Mouse (Mus musculus) leukemia stem cell, adult 10-12 weeks (primary cell): ENCODE results near the gene Gemin5. TPM values are rescaled to one million over a fixed set of nuclear protein-coding genes. Genes with fewer than 3 reads are reported as not detected.

ENCODE experiments used
- polyA plus RNA-seq: library from polyadenylated mRNA; stranded (reverse); fragments of >175 nt; gene quantifications from 2 replicates; pipeline ENCODE4 v1.2.3, GENCODE M21; 2012; ENCODE audit warnings: low replicate concordance

Gemin5 gene
- 5.4 and 15.5 TPM in 2 replicates for polyA plus RNA-seq

GRCm38 (mm10) chr11:58168167-58168915 is at the start of gene Gemin5:
Gemin5 (minus strand) TSS chr11:58168539.

DNA sequence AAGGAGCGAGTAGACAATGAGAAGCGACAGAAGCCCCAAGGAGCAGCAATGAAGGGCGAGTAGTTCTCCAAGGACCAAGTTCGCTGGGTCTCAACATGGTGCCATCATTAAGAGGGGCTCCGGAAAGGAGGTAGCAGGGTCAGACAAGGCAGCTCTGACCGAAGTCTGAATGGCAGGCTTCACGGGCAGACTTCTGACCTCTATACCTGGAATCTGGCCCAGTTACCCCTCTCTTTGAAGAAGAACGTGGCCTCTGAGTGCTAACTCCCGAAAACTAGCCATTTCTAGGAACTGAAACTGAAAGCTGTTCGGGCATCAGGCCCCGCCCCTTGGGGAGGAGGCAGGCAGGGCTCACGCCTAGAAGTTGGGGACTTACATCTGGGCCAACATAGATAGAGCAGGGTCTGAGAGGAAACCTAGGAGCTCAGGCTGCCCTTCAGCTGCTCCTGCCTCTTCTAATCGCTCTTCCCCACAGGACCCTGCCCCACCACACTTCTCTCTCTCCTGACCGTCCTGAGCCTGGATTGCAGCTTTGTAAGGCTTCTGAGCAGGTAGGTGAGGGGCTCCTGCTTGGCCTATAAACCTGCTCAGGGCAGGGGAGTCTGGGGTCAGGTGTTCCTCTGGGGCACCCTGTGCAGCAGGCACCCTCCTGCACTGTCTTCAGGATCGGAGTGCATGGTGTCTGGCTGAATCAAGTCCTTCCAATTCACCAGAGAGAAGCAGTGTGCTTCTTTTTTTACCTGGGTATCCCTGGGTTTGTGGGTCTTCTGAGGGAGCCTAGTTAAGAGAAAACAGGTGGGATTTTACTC is 31.1 kb upstream of the Gemin5 start, which contains the start of the genes Igtp and Irgm2:
Gene Igtp, plus strand, starts transcription at position 328 of the 809 bp plus-strand sequence.
Gene Irgm2, plus strand, starts transcription at position 390 of the 809 bp plus-strand sequence.

GRCm38 (mm10) chr11:58171459-58172091 is 3.2 kb upstream of the Gemin5 start, which contains the start of gene Mrpl22:
Mrpl22 (plus strand) TSS chr11:58171661.

DNA sequence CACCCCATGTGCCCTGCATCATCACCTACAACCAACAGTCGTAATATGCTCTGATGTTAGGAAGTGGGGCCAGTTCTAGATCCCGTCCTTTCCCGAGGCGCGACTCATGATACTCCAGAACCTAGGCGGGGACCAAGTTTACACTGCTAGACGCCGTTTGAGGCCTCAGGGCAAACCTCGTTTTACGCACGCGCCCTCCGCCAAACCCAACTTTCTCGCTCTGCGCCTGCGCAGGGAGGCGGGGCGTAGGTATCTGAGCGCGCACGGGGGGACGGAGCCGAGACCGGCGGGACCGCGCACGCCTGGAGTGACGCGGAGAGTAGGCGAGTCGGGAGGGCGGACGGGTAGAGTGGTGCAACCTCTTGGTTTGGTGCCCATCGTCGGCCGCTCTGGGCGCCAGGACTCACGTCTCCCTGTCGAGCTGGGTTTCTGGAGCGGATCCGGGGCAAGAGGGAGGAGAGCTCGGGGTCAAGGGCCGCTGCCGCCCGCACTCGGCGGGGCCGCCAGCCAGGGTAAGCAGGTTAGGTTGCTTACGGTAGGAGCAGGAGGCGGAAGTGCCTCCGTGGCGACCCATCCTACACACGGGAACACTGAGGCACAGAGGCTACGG is 64.5 kb downstream of the Gemin5 start, which contains the start of gene Cnot8:
Gene Cnot8, plus strand, starts transcription at position 457 of the 610 bp plus-strand sequence.

DNA sequence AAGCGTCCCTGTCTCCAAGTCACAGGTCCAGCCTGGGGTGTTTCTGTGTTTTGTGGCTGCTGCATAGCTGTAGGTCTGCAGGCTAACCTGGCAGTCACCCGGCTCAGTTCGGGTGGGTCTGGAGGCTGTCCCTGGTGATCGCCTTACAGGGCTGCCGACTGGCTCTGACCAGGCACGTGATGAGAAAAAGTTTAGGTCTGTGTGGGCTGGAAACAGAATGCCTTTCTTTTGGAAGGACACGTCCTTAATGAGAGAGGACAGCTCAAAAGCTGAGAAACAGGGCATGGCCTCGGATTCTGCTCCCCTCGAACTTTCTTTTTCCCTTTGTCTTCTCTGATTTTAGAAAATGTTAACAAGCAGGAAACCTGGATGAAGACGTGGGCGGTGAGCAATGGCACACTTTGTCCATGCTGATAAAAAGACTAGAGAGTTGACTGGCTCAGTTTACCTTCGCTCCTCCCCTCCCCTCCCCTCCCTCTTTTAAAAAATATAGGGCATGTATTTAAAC is 75.3 kb downstream of the Gemin5 start, which contains the start of gene Gm12248:
Gene Gm12248, minus strand, starts transcription at position 114 of the 508 bp plus-strand sequence.

Other genes with a start within 250 kb of the Gemin5 start
- 71.2 and 109 TPM in 2 replicates for gene Larp1, start 159.5 kb downstream of the Gemin5 start, polyA plus RNA-seq
- gene Gm12248, start 75.4 kb downstream of the Gemin5 start, polyA plus RNA-seq, result not detected in 2 replicates
- gene Cnot8, start 64.4 kb downstream of the Gemin5 start, polyA plus RNA-seq, result 1.4 and 1.8 TPM in 2 replicates
- gene Mrpl22, start 3.1 kb upstream of the Gemin5 start, polyA plus RNA-seq, result 9.7 and 17.5 TPM in 2 replicates
- gene Igtp, start 31.0 kb upstream of the Gemin5 start, polyA plus RNA-seq, result 3.9 and 13.2 TPM in 2 replicates
- 0.48 and 4.8 TPM in 2 replicates for gene Irgm2, start 31.1 kb upstream of the Gemin5 start, polyA plus RNA-seq
- 0.10 TPM in 1 of 2 replicates, not detected in the other for gene 4930438A08Rik, start 106.3 kb upstream of the Gemin5 start, polyA plus RNA-seq
- 25.2 and 34.0 TPM in 2 replicates for gene Zfp692, start 138.5 kb upstream of the Gemin5 start, polyA plus RNA-seq
- gene Zfp672, start 161.8 kb upstream of the Gemin5 start, polyA plus RNA-seq, result 10.0 and 24.2 TPM in 2 replicates
- 21.9 and 39.3 TPM in 2 replicates for gene Sh3bp5l, start 162.2 kb upstream of the Gemin5 start, polyA plus RNA-seq
- gene Lypd8, start 210.5 kb upstream of the Gemin5 start, polyA plus RNA-seq, result not detected in 2 replicates